Mouse (Mus musculus) liver, embryonic 14.5 days (tissue): ENCODE measurements around the gene Pam. TPM values are rescaled to one million over a fixed set of nuclear protein-coding genes. Genes with fewer than 3 reads are reported as not detected.
A peak's percentile ranks its signal among the peaks of the same experiment; 100 is the strongest.

Experiments used
- ATAC-seq: fragments of 200-750 bp; cut with Nextera tagmentation; 2 replicates; pipeline ENCODE4 v1.8.0; 2017; ENCODE audit warnings: moderate number of reproducible peaks, mild to moderate bottlenecking, moderate library complexity; ENCODE audit not compliant: insufficient read depth
- DNase-seq, 3 experiments: peaks; one replicate each; pipeline ENCODE4 v3.0.0-alpha.2; 2012 to 2013; ENCODE audit warnings: low read depth in 3 of 3, low spot score in 3 of 3
- H3K27ac ChIP-seq: fragments of 300-500 bp; sonication (generic); 2 replicates; pipeline ENCODE4 v1.5.1; 2014; ENCODE audit warnings: moderate library complexity, mild to moderate bottlenecking, control low read depth, inconsistent platforms
- H3K27me3 ChIP-seq: fragments of 300-500 bp; sonication (generic); 2 replicates; pipeline ENCODE4 v1.6.1; 2014; ENCODE audit warnings: mild to moderate bottlenecking, low read length, moderate library complexity; ENCODE audit not compliant: control insufficient read depth, insufficient read depth
- H3K36me3 ChIP-seq: fragments of 300-500 bp; sonication (generic); replicated peaks from 2 replicates; pipeline ENCODE4 v1.6.1; 2014; ENCODE audit warnings: low read depth; ENCODE audit not compliant: control insufficient read depth, insufficient read depth
- H3K4me1 ChIP-seq, 2 experiments: fragments of 200-500 bp in 1 of 2; fragments of 300-500 bp in 1 of 2; sonication (generic) in 1 of 2; replicated peaks; 2 replicates each; pipeline ENCODE4 v1.6.1; 2012 to 2014; ENCODE audit warnings: antibody characterized with exemption in 1 of 2, inconsistent platforms in 1 of 2, low read length in 1 of 2; ENCODE audit not compliant: control insufficient read depth in 2 of 2, insufficient read depth in 2 of 2
- H3K4me2 ChIP-seq: fragments of 300-500 bp; sonication (generic); 2 replicates; pipeline ENCODE4 v1.6.1; 2014; ENCODE audit warnings: low read depth, mild to moderate bottlenecking, control low read depth, moderate library complexity
- H3K4me3 ChIP-seq, 2 experiments: fragments of 200-500 bp in 1 of 2; fragments of 300-500 bp in 1 of 2; sonication (generic) in 1 of 2; 2 replicates each; pipeline ENCODE4 v1.5.1; 2012 to 2014; ENCODE audit warnings: low read depth in 2 of 2, low read length in 2 of 2, mild to moderate bottlenecking in 2 of 2, control low read depth in 1 of 2, inconsistent platforms in 1 of 2, moderate library complexity in 1 of 2; ENCODE audit not compliant: insufficient read depth in 1 of 2
- H3K9ac ChIP-seq: fragments of 300-500 bp; sonication (generic); replicated peaks from 2 replicates; pipeline ENCODE4 v1.6.1; 2014; ENCODE audit warnings: mild to moderate bottlenecking, control low read depth, moderate library complexity
- H3K9me3 ChIP-seq: fragments of 300-500 bp; sonication (generic); 2 replicates; pipeline ENCODE4 v1.6.1; 2016; ENCODE audit warnings: low read length, mixed read lengths; ENCODE audit not compliant: control insufficient read depth
- CTCF ChIP-seq: IDR thresholded peaks from 2 replicates; pipeline ENCODE4 v1.5.1; 2016; ENCODE audit warnings: antibody characterized with exemption, low read depth, control low read depth
- EP300 ChIP-seq: IDR thresholded peaks from 2 replicates; pipeline ENCODE4 v1.6.1; 2016; ENCODE audit warnings: antibody characterized with exemption, low read depth
- WGBS: fragments of 180-500 bp; shearing (Covaris S2); extraction: QIAGEN DNeasy Blood & Tissue Kit; methylation state at CpG from one replicate; pipeline ENCODE4 v1.1.7; 2014; ENCODE audit not compliant: insufficient replicate concordance; 5-methylcytosine and 5-hydroxymethylcytosine counted together
- polyA plus RNA-seq, 2 experiments: library from polyadenylated mRNA; depleted of rRNA in 1 of 2; stranded (reverse) in 1 of 2; unstranded in 1 of 2; fragments of >200 nt; fragmentation: Nextera tagmentation in 1 of 2; extraction: Ambion mirVana in 1 of 2; gene quantifications; 2 replicates each; pipeline versions ENCODE4 v1.2.1 to v1.2.3; 2012 to 2014

The Pam gene
- polyA plus RNA-seq, 2 experiments = 5.1 to 7.6 TPM

GRCm38 (mm10) chr1:98128338-98129096 lies 33.1 kb upstream of the Pam start:
- Histone ChIP-seq H3K9ac (no peak overlapping the region), H3K4me2 (no peak overlapping the region), H3K36me3 (no peaks in the 10 kb centered on the region), H3K27me3 (no peaks in the 10 kb centered on the region), H3K27ac (no peak overlapping the region), H3K4me1 (peaks cover 0 to 5% of the 10 kb centered on the region in 2 experiments; a peak in 2 of 4 replicates), H3K4me3 (no peak overlapping the region), H3K9me3 (no peaks in the 10 kb centered on the region)
- ATAC-seq (no peak), DNase-seq (no peak)
- TF ChIP-seq EP300 = no peak
- no peak for TF ChIP-seq CTCF

- no peaks in the 10 kb centered on the region for H3K9me3 ChIP-seq
- H3K27me3 ChIP-seq = no peaks in the 10 kb centered on the region
- no peak overlapping the region for H3K4me3 ChIP-seq
- H3K4me2 ChIP-seq = no peak overlapping the region
- no peaks in the 10 kb centered on the region for H3K36me3 ChIP-seq
- peaks cover 0 to 2% of the 10 kb centered on the region in 2 experiments; a peak in 2 of 4 replicates for H3K4me1 ChIP-seq
- no peak overlapping the region for H3K27ac ChIP-seq
- WGBS = 26% methylated on average over 3 of the region's 3 CpGs
- ATAC-seq (peak; percentile 74), DNase-seq (peak in 2 of 3 experiments; percentile 1 to 22)
- no peak overlapping the region for H3K9ac ChIP-seq
- TF ChIP-seq CTCF (no peak), EP300 (peak; percentile 59)
These were observed 30.8 kb upstream of the Pam start for GRCm38 (mm10) chr1:98126268-98126667.

- no peak overlapping the region for H3K27ac ChIP-seq
- 35% methylated on average over 1 of the region's 1 CpGs for WGBS
- no peaks in the 10 kb centered on the region for H3K9me3 ChIP-seq
- TF ChIP-seq EP300 (no peak), CTCF (no peak)
- no peak for DNase-seq
- peaks cover 0 to 2% of the 10 kb centered on the region in 2 experiments; a peak in 2 of 4 replicates for H3K4me1 ChIP-seq
- no peaks in the 10 kb centered on the region for H3K36me3 ChIP-seq
- no peaks in the 10 kb centered on the region for H3K27me3 ChIP-seq
- no peak for ATAC-seq
- no peak overlapping the region for H3K4me3 ChIP-seq
- H3K4me2 ChIP-seq = no peak overlapping the region
- H3K9ac ChIP-seq = no peak overlapping the region
These were observed 29.3 kb upstream of the Pam start for GRCm38 (mm10) chr1:98124727-98125126.

- no peak overlapping the region for H3K4me3 ChIP-seq
- no peak overlapping the region for H3K27ac ChIP-seq
- ATAC-seq (no peak), DNase-seq (no peak)
- H3K4me1 ChIP-seq = no peaks in the 10 kb centered on the region
- H3K9ac ChIP-seq = no peak overlapping the region
- H3K9me3 ChIP-seq = no peaks in the 10 kb centered on the region
- no peaks in the 10 kb centered on the region for H3K27me3 ChIP-seq
- H3K4me2 ChIP-seq = no peak overlapping the region
- WGBS = 73% methylated on average over 6 of the region's 6 CpGs
- no peaks in the 10 kb centered on the region for H3K36me3 ChIP-seq
- TF ChIP-seq EP300 (no peak), CTCF (no peak)
These were observed 24.1 kb upstream of the Pam start for GRCm38 (mm10) chr1:98119595-98119994.

GRCm38 (mm10) chr1:98107599-98107998 lies 12.2 kb upstream of the Pam start:
- DNase-seq (no peak), ATAC-seq (no peak)
- no peaks in the 10 kb centered on the region for H3K9me3 ChIP-seq
- WGBS = 35% methylated on average over 2 of the region's 2 CpGs
- H3K9ac ChIP-seq = no peak overlapping the region
- H3K27me3 ChIP-seq = no peaks in the 10 kb centered on the region
- H3K4me1 ChIP-seq = no peaks in the 10 kb centered on the region
- no peak overlapping the region for H3K4me3 ChIP-seq
- H3K4me2 ChIP-seq = no peak overlapping the region
- no peak for TF ChIP-seq CTCF
- TF ChIP-seq EP300 = no peak
- H3K36me3 ChIP-seq = no peaks in the 10 kb centered on the region
- no peak overlapping the region for H3K27ac ChIP-seq
